Mouse (Mus musculus): ENCODE results near the gene Hhat. TPM values are rescaled to one million over a fixed set of nuclear protein-coding genes. Genes with fewer than 3 reads are reported as not detected.

Hhat gene
- total RNA-seq, 2 experiments from 2014 or later, result 6.8 to 7.3 TPM

- DNase-seq, result no peak
These were observed 215.5 kb downstream of the Hhat start for GRCm38 (mm10) chr1:192555516-192555915.

- DNase-seq, result no peak
These were observed 220.5 kb downstream of the Hhat start for GRCm38 (mm10) chr1:192550561-192550960.

GRCm38 (mm10) chr1:192546843-192547242, 224.2 kb downstream of the Hhat start:
- DNase-seq, result no peak

GRCm38 (mm10) chr1:192544901-192545300, 226.1 kb downstream of the Hhat start:
- no peak for DNase-seq

GRCm38 (mm10) chr1:192544091-192544490, 226.9 kb downstream of the Hhat start:
- DNase-seq, result no peak

GRCm38 (mm10) chr1:192543686-192544085, 227.3 kb downstream of the Hhat start:
- DNase-seq, result no peak

GRCm38 (mm10) chr1:192542093-192542492, 228.9 kb downstream of the Hhat start:
- no peak for DNase-seq

GRCm38 (mm10) chr1:192537169-192537568, 233.9 kb downstream of the Hhat start:
- DNase-seq, result no peak

- DNase-seq, result no peak
These were observed 234.6 kb downstream of the Hhat start for GRCm38 (mm10) chr1:192536440-192536839.

GRCm38 (mm10) chr1:192533016-192533415, 238.0 kb downstream of the Hhat start:
- no peak for DNase-seq

- no peak for DNase-seq
These were observed 238.8 kb downstream of the Hhat start for GRCm38 (mm10) chr1:192532212-192532611.

GRCm38 (mm10) chr1:192531490-192532146, 239.4 kb downstream of the Hhat start:
- no peak for DNase-seq

GRCm38 (mm10) chr1:192525711-192526350, 245.2 kb downstream of the Hhat start:
- DNase-seq, result no peak

GRCm38 (mm10) chr1:192522376-192523178, 248.4 kb downstream of the Hhat start:
- DNase-seq, result no peak

- DNase-seq, result no peak
These were observed 250.1 kb downstream of the Hhat start for GRCm38 (mm10) chr1:192520836-192521435.

GRCm38 (mm10) chr1:192519713-192520112, 251.3 kb downstream of the Hhat start:
- DNase-seq, result no peak

- DNase-seq, result no peak
These were observed 255.7 kb downstream of the Hhat start for GRCm38 (mm10) chr1:192515373-192515772.

- no peak for DNase-seq
These were observed 258.2 kb downstream of the Hhat start for GRCm38 (mm10) chr1:192512821-192513220.

- no peak for DNase-seq
These were observed 267.4 kb downstream of the Hhat start for GRCm38 (mm10) chr1:192503651-192504050.

- DNase-seq, result no peak
These were observed 268.2 kb downstream of the Hhat start for GRCm38 (mm10) chr1:192502835-192503234.

- DNase-seq, result peak; percentile 42
These were observed 269.0 kb downstream of the Hhat start for GRCm38 (mm10) chr1:192502016-192502415.

- DNase-seq, result no peak
These were observed 273.5 kb downstream of the Hhat start for GRCm38 (mm10) chr1:192497505-192497904.
